Mouse (Mus musculus) retina, postnatal 1 day (tissue): ENCODE results near the gene Sowahb.

Source experiments
- DNase-seq: peaks from one replicate; pipeline ENCODE4 v3.0.0-alpha.2; 2012

The Sowahb gene

GRCm38 (mm10) chr5:93000774-93001757 is 43.8 kb downstream of the Sowahb start:
- no peak for DNase-seq

- no peak for DNase-seq
Observed at GRCm38 (mm10) chr5:93000060-93000459, 44.8 kb downstream of the Sowahb start.

- DNase-seq: no peak
Observed at GRCm38 (mm10) chr5:92998494-92999016, 46.3 kb downstream of the Sowahb start.

- DNase-seq: no peak
Observed at GRCm38 (mm10) chr5:92997428-92998120, 47.2 kb downstream of the Sowahb start.

- DNase-seq: no peak
Observed at GRCm38 (mm10) chr5:92994861-92995260, 50.0 kb downstream of the Sowahb start.

GRCm38 (mm10) chr5:92994309-92994708 is 50.5 kb downstream of the Sowahb start:
- DNase-seq: no peak

- no peak for DNase-seq
Observed at GRCm38 (mm10) chr5:92992106-92992505, 52.7 kb downstream of the Sowahb start.
